Mouse (Mus musculus): Measurements from ENCODE around the gene Rnf144a. TPM values are rescaled to one million over a fixed set of nuclear protein-coding genes. Genes with fewer than 3 reads are reported as not detected.

Gene Rnf144a
- total and polyA plus RNA-seq, 3 experiments: not detected

GRCm38 (mm10) chr12:26280719-26281480, 134.2 kb downstream of the Rnf144a start:
- Histone ChIP-seq H3K9me3 (replicated peaks; ENCODE audit: insufficient read depth, low read length) (no peaks in the 10 kb centered on the region), H3K79me2 (ENCODE audit: control insufficient read depth, insufficient read depth, low read length, poor library complexity) (no peaks in the 10 kb centered on the region)

DNA sequence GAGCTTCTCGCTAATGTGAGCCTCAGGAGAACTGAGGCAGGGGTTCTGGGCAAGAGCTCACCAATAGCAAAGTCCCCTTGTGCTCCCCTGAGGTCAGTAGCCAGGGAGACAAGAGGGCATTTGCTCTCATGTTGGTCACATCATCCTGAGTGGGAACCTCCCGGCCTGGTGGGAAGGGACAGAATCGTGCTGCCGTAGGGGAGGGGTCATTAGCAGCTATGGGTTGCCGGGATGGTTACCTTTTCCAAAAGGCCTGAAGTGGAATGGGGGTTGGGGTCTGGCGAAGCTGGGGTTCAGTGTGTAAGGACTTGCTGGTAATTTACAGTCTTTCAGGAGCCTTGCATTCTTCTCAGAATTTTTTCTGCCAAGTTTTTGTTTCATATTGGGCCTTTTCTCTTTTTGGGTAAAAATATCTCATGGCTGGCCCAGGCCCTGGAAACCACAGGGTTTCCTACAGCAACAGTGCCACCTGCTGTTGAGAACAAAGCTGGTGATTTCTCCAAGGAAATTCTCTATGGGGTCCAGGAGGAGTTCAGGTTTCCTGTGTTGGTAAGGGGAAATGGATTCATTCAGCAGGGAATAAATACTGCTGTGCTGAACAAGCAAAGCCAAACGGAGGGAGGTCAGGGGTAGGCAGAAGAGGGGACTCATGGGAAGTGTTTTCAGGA, 137.9 kb downstream of the Rnf144a start:
- H3K4me3 ChIP-seq (ENCODE audit: control insufficient read depth in 1 of 2, insufficient read depth in 1 of 2, low read depth in 2 of 2, low read length in 2 of 2): no peak overlapping the region
- no peaks in the 10 kb centered on the region for H3K79me2 ChIP-seq (ENCODE audit: control insufficient read depth, insufficient read depth, low read length, poor library complexity)
- H3K9me3 ChIP-seq (replicated peaks; ENCODE audit: insufficient read depth, low read length): no peaks in the 10 kb centered on the region
- no peaks in the 10 kb centered on the region for H3K36me3 ChIP-seq (ENCODE audit: control insufficient read depth in 1 of 2, insufficient read depth in 2 of 2, low read length in 2 of 2)
- H3K27ac ChIP-seq (ENCODE audit: control insufficient read depth, low read depth, low read length): no peak overlapping the region
- H3K27me3 ChIP-seq (ENCODE audit: control insufficient read depth in 1 of 2, insufficient read depth in 2 of 2, low read length in 2 of 2): no peaks in the 10 kb centered on the region
- no peak for DNase-seq (ENCODE audit: low read depth, low spot score)
- no peak overlapping the region for H3K9ac ChIP-seq (ENCODE audit: control insufficient read depth, low read depth, low read length, poor library complexity, severe bottlenecking)
- TF ChIP-seq CTCF (IDR thresholded peaks at IDR 0.05 in 2 of 3, conservative IDR thresholded peaks at IDR 0.05 in 1 of 3; ENCODE audit: control insufficient read depth in 1 of 3, insufficient read depth in 1 of 3, low read depth in 2 of 3, low read length in 3 of 3, poor library complexity in 1 of 3, severe bottlenecking in 1 of 3): peak in 1 of 3 experiments; percentile 17; a peak in 1 of 6 replicates
- TF ChIP-seq SMC3 (IDR thresholded peaks at IDR 0.05; ENCODE audit: low read depth, low read length): peak; percentile 26
- TF ChIP-seq RAD21 (IDR thresholded peaks at IDR 0.05; ENCODE audit: low read depth, low read length): peak; percentile 21
- no peak for TF ChIP-seq KAT2A (conservative IDR thresholded peaks at IDR 0.05; ENCODE audit: low read depth, low read length)
- no peaks in the 10 kb centered on the region for H3K4me1 ChIP-seq (ENCODE audit: control insufficient read depth in 1 of 2, insufficient read depth in 2 of 2, low read length in 2 of 2)

More at GRCm38 (mm10) chr12:26280719-26281480, 134.2 kb downstream of the Rnf144a start:
- no peak for DNase-seq (ENCODE audit: low read depth, low spot score)
- Histone ChIP-seq H3K27ac (ENCODE audit: control insufficient read depth, low read depth, low read length) (no peak overlapping the region), H3K4me1 (ENCODE audit: control insufficient read depth in 1 of 2, insufficient read depth in 2 of 2, low read length in 2 of 2) (no peaks in the 10 kb centered on the region), H3K9ac (ENCODE audit: control insufficient read depth, low read depth, low read length, poor library complexity, severe bottlenecking) (no peak overlapping the region), H3K36me3 (ENCODE audit: control insufficient read depth in 1 of 2, insufficient read depth in 2 of 2, low read length in 2 of 2) (no peaks in the 10 kb centered on the region), H3K27me3 (ENCODE audit: control insufficient read depth in 1 of 2, insufficient read depth in 2 of 2, low read length in 2 of 2) (no peaks in the 10 kb centered on the region), H3K4me3 (ENCODE audit: control insufficient read depth in 1 of 2, insufficient read depth in 1 of 2, low read depth in 2 of 2, low read length in 2 of 2) (no peak overlapping the region)
- TF ChIP-seq ZNF384 (IDR thresholded peaks at IDR 0.05; ENCODE audit: low read depth, low read length) (no peak), TBP (IDR thresholded peaks at IDR 0.05; ENCODE audit: low read depth, low read length) (no peak), USF1 (IDR thresholded peaks at IDR 0.05; ENCODE audit: low read depth, low read length) (no peak), E2F4 (IDR thresholded peaks at IDR 0.05; ENCODE audit: borderline replicate concordance, low read depth, low read length) (no peak), JUND (IDR thresholded peaks at IDR 0.05; ENCODE audit: low read depth, low read length) (no peak), POLR2AphosphoS5 (IDR thresholded peaks at IDR 0.05; ENCODE audit: borderline replicate concordance, low read depth, low read length) (no peak), KAT2A (conservative IDR thresholded peaks at IDR 0.05; ENCODE audit: low read depth, low read length) (no peak), NELFE (IDR thresholded peaks at IDR 0.05; ENCODE audit: low read depth, low read length) (no peak), HCFC1 (IDR thresholded peaks at IDR 0.05; ENCODE audit: low read depth, low read length) (no peak), GABPA (IDR thresholded peaks at IDR 0.05; ENCODE audit: low read depth, low read length) (no peak), SIN3A (IDR thresholded peaks at IDR 0.05; ENCODE audit: low read length) (no peak), EP300 (IDR thresholded peaks at IDR 0.05; ENCODE audit: low read depth in 1 of 2, low read length in 2 of 2) (no peak), GATA1 (IDR thresholded peaks at IDR 0.05; ENCODE audit: low read depth, low read length) (no peak), MAX (IDR thresholded peaks at IDR 0.05; ENCODE audit: low read length) (no peak), ZKSCAN1 (IDR thresholded peaks at IDR 0.05; ENCODE audit: low read depth, low read length) (no peak), RCOR1 (IDR thresholded peaks at IDR 0.05; ENCODE audit: low read depth, low read length) (no peak)

Data from MEL (cell line).